Mouse (Mus musculus) megakaryocyte, embryonic 14.5 days (primary cell): ENCODE measurements around the gene Stard13.

Experiments used
- FLI1 ChIP-seq: IDR thresholded peaks from 2 replicates; pipeline ENCODE4 v1.6.1; 2012; ENCODE audit warnings: low read length, inconsistent platforms, mixed read lengths
- GATA1 ChIP-seq: IDR thresholded peaks from 3 replicates; pipeline ENCODE4 v1.6.1; 2012; ENCODE audit warnings: mixed read lengths, low read length, inconsistent platforms, borderline replicate concordance

DNA sequence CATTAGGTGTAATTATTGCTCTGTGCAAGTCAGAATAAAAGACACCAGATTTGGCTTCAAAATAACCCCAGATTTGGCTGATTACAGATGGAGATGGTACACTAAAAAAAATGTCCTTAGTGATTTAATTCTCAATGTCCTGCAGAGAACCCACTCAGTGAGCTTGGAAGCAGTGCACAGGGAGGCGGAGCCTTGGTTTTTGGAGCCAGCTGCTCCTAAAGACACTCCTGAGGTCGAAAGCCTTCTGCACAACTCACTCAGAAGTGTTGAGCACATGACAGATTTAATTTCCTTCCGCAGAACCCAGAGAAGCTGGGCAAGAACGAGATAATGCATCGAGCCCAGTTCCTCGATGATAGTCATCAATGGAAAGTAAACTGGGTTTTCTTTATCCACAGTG, 162.2 kb downstream of the Stard13 start:
- no peak for TF ChIP-seq GATA1
- no peak for TF ChIP-seq FLI1
